Mouse (Mus musculus): ENCODE measurements around the gene Hagh. TPM values are rescaled to one million over a fixed set of nuclear protein-coding genes. Genes with fewer than 3 reads are reported as not detected.

The Hagh gene
- total RNA-seq, 2 experiments from 2014 or later = 67.9 to 72.7 TPM

- DNase-seq (ENCODE audit: low spot score) = no peak
Observed at GRCm38 (mm10) chr17:24900014-24900413, 60.1 kb downstream of the Hagh start.

- DNase-seq (ENCODE audit: low spot score) = no peak
Observed at GRCm38 (mm10) chr17:24902124-24902523, 62.2 kb downstream of the Hagh start.

GRCm38 (mm10) chr17:24902671-24903474 lies 62.9 kb downstream of the Hagh start:
- DNase-seq (ENCODE audit: low spot score) = no peak

GRCm38 (mm10) chr17:24903767-24904166 lies 63.8 kb downstream of the Hagh start:
- DNase-seq (ENCODE audit: low spot score) = no peak

GRCm38 (mm10) chr17:24907591-24907990 lies 67.6 kb downstream of the Hagh start:
- DNase-seq (ENCODE audit: low spot score) = no peak

GRCm38 (mm10) chr17:24913984-24914383 lies 74.0 kb downstream of the Hagh start:
- no peak for DNase-seq (ENCODE audit: low spot score)

Other genes starting within 250 kb of the Hagh start
- gene Tsc2, start 207.5 kb upstream of the Hagh start, total RNA-seq (2021) = 100 to 1,000 TPM in 1 of 2 experiments, 10 to 100 TPM in 1; 83.2 to 105 TPM
- gene Nthl1, start 207.5 kb upstream of the Hagh start, total RNA-seq (2021) = 1 to 10 TPM; 2.5 to 3.5 TPM
- 10 to 100 TPM; 31.8 to 55.0 TPM for gene Slc9a3r2, start 189.8 kb upstream of the Hagh start, total RNA-seq (2021)
- not detected for gene Npw, start 181.7 kb upstream of the Hagh start, total RNA-seq (2021)
- 10 to 100 TPM; 23.1 to 25.4 TPM for gene Zfp598, start 170.5 kb upstream of the Hagh start, total RNA-seq (2021)
- under 1 TPM in 1 of 2 experiments, not detected in 1; 0.14 TPM for gene Syngr3, start 150.2 kb upstream of the Hagh start, total RNA-seq (2021)
- 10 to 100 TPM; 41.1 to 48.3 TPM for gene Gfer, start 144.0 kb upstream of the Hagh start, total RNA-seq (2021)
- gene Noxo1, start 143.9 kb upstream of the Hagh start, total RNA-seq (2021) = under 1 TPM; 0.32 to 0.95 TPM
- gene Tbl3, start 132.5 kb upstream of the Hagh start, total RNA-seq (2021) = 10 to 100 TPM; 15.4 to 16.0 TPM
- not detected for gene Rnf151, start 122.1 kb upstream of the Hagh start, total RNA-seq (2021)
- 100 to 1,000 TPM; 548 to 574 TPM for gene Rps2, start 122.0 kb upstream of the Hagh start, total RNA-seq (2021)
- 100 to 1,000 TPM; 428 to 481 TPM for gene Ndufb10, start 115.7 kb upstream of the Hagh start, total RNA-seq (2021)
- 100 to 1,000 TPM; 764 to 767 TPM for gene Rpl3l, start 112.3 kb upstream of the Hagh start, total RNA-seq (2021)
- 100 to 1,000 TPM; 139 to 179 TPM for gene Msrb1, start 103.5 kb upstream of the Hagh start, total RNA-seq (2021)
- not detected for gene Hs3st6, start 87.2 kb upstream of the Hagh start, total RNA-seq (2021)
- gene Meiob, start 35.9 kb upstream of the Hagh start, total RNA-seq (2021) = not detected
- 10 to 100 TPM; 45.2 to 48.3 TPM for gene Fahd1, start 10.2 kb downstream of the Hagh start, total RNA-seq (2021)
- gene Igfals, start 25.9 kb downstream of the Hagh start, total RNA-seq (2021) = 1 to 10 TPM; 2.2 to 2.6 TPM
- gene Nubp2, start 46.2 kb downstream of the Hagh start, total RNA-seq (2021) = 10 to 100 TPM; 11.0 to 11.1 TPM
- gene Spsb3, start 46.5 kb downstream of the Hagh start, total RNA-seq (2021) = 10 to 100 TPM; 29.7 to 37.9 TPM
- gene Eme2, start 54.9 kb downstream of the Hagh start, total RNA-seq (2021) = 1 to 10 TPM; 6.5 to 8.4 TPM
- gene Mrps34, start 55.0 kb downstream of the Hagh start, total RNA-seq (2021) = 10 to 100 TPM; 79.4 to 86.3 TPM
- 10 to 100 TPM; 11.8 to 12.3 TPM for gene Nme3, start 56.4 kb downstream of the Hagh start, total RNA-seq (2021)
- 10 to 100 TPM; 13.2 to 14.5 TPM for gene Mapk8ip3, start 96.8 kb downstream of the Hagh start, total RNA-seq (2021)
- gene Jpt2, start 120.5 kb downstream of the Hagh start, total RNA-seq (2021) = 1 to 10 TPM; 3.9 to 5.9 TPM
- 1 to 10 TPM; 6.8 to 7.6 TPM for gene Cramp1l, start 175.6 kb downstream of the Hagh start, total RNA-seq (2021)
- 1 to 10 TPM; 1.9 to 2.1 TPM for gene Ift140, start 175.9 kb downstream of the Hagh start, total RNA-seq (2021)
- gene Tmem204, start 243.4 kb downstream of the Hagh start, total RNA-seq (2021) = 10 to 100 TPM; 10.8 to 18.8 TPM

Data from gastrocnemius, adult 18-20 months (tissue).